Mouse (Mus musculus): ENCODE results near the gene Iqschfp. TPM values are rescaled to one million over a fixed set of nuclear protein-coding genes. Genes with fewer than 3 reads are reported as not detected.

Iqschfp gene
- polyA plus RNA-seq, 2 experiments, result 0.33 TPM; not detected in 1

DNA sequence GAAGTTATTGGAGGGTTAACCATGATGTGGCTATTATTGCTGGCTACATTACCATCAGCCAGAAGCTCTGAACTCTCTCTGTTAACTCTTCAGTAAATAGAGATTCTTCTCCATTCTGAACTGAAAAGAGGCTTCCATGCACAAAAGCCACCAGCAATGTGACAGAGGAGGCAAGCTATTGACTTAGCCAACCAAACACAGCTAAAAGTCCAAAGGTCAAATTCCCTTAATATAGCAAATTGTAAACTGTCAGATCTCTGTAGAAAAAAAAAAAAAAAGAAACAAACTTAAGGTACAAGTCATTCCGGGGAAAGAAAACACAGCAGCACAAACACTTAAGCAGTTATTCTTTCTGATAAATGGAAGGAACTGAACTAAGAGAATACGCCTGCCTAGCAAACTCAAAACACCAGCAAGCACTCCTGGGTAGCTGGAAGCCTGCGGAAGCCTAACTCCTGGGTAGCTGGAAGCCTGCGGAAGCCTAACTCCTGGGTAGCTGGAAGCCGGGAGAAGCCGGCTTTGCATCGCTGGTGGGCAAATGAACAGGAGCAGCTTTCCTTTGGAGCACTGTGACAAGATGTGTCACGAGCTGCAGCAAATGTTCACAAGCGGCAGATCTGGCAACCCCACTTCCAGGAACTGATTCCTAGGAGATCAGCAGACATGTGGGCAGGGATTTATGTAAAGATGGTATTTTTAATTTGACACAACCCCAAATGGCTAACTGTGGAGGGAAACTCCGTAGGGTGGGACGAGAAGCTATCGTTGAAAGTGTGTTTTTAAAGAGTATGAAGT, 701.2 kb downstream of the Iqschfp start:
- no peak for ATAC-seq (ENCODE audit: low FRiP score, low read depth)

DNA sequence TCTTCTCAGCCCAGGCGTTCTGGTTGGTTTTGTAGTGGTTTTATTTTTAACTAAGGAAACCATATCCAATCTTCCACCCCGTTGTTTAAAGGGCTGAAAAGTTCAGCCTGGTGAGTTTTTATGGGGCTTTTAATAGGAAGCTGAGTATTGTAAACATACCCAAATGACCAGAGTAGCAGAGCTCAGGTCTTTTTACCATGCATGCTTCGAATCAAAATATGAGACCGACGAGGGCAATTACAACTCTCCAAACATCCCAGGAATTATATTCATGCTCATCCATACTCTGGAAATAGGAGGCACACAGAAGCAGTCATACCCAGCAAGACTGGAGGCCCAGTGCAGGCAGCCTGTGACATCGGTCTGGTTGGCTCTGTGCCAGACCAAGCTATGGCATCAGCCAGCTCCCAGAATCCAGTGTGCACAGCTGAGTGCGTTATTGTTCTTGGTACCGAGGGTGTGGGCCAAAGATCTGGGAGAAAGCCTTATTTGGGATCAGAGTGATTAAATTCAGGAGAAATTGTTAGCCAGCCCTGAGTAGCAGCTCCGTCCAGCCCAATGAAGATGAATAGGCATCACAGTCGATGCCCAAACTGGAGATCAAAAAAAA, 703.4 kb downstream of the Iqschfp start:
- H3K27me3 ChIP-seq (ENCODE audit: control insufficient read depth, insufficient read depth, low read length), result no peaks in the 10 kb centered on the region
- H3K27ac ChIP-seq (replicated peaks; ENCODE audit: low read depth, low read length), result no peak overlapping the region
- no peaks in the 10 kb centered on the region for H3K36me3 ChIP-seq (ENCODE audit: control insufficient read depth, insufficient read depth, low read length)
- no peak for TF ChIP-seq POLR2A (IDR thresholded peaks at IDR 0.05; ENCODE audit: borderline replicate concordance, extremely low read depth, insufficient read depth, insufficient read length)
- no peak overlapping the region for H3K9ac ChIP-seq (ENCODE audit: low read depth, low read length, severe bottlenecking)
- H3K9me3 ChIP-seq (ENCODE audit: control insufficient read depth, low read length), result no peaks in the 10 kb centered on the region
- 25% methylated on average over 10 of the region's 10 CpGs for WGBS
- 0 out of 2 replicates have a peak overlapping the region, but pooled peaks have one; percentile 17 for H3K4me2 ChIP-seq (replicated peaks; ENCODE audit: low read depth, low read length, severe bottlenecking)
- H3K4me3 ChIP-seq (replicated peaks; ENCODE audit: low read length), result no peak overlapping the region
- DNase-seq (ENCODE audit: low spot score), result no peak
- peak; percentile 46; the same call in 1 of the 2 replicates for ATAC-seq (ENCODE audit: low FRiP score, low read depth)
- peaks cover 16% of the 10 kb centered on the region for H3K4me1 ChIP-seq (ENCODE audit: control insufficient read depth, insufficient read depth, low read length)

More for the DNA sequence above, 701.2 kb downstream of the Iqschfp start:
- Histone ChIP-seq H3K9me3 (ENCODE audit: control insufficient read depth, low read length) (no peaks in the 10 kb centered on the region), H3K27me3 (ENCODE audit: control insufficient read depth, insufficient read depth, low read length) (no peaks in the 10 kb centered on the region), H3K4me3 (replicated peaks; ENCODE audit: low read length) (no peak overlapping the region), H3K4me1 (ENCODE audit: control insufficient read depth, insufficient read depth, low read length) (peaks cover 19% of the 10 kb centered on the region), H3K27ac (replicated peaks; ENCODE audit: low read depth, low read length) (no peak overlapping the region), H3K9ac (ENCODE audit: low read depth, low read length, severe bottlenecking) (no peak overlapping the region), H3K36me3 (ENCODE audit: control insufficient read depth, insufficient read depth, low read length) (no peaks in the 10 kb centered on the region), H3K4me2 (replicated peaks; ENCODE audit: low read depth, low read length, severe bottlenecking) (no peak overlapping the region)
- no peak for TF ChIP-seq POLR2A (IDR thresholded peaks at IDR 0.05; ENCODE audit: borderline replicate concordance, extremely low read depth, insufficient read depth, insufficient read length)
- DNase-seq (ENCODE audit: low spot score), result no peak
- WGBS, result 50% methylated on average over 12 of the region's 12 CpGs

DNA sequence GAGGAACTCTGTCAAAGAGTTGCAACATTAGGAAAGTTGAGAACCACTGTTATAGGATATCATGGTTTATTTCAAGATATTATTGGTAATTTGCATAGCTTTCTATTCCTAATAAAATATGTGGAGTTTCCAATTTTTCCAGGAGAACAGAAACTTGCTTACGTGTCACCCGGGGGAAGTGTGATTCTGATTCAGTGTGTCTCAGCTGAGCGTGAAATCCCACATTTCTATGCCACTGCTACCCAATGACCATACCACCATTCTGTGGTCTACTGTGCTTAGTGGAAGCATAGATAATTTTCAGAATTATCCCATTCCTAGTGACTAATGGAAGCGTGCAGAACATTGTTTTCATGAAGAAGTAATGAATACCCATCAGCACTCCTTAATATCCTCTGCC, 704.9 kb downstream of the Iqschfp start:
- H3K4me3 ChIP-seq (replicated peaks; ENCODE audit: low read length), result no peak overlapping the region
- H3K4me2 ChIP-seq (replicated peaks; ENCODE audit: low read depth, low read length, severe bottlenecking), result no peak overlapping the region
- H3K27me3 ChIP-seq (ENCODE audit: control insufficient read depth, insufficient read depth, low read length), result no peaks in the 10 kb centered on the region
- no peak for DNase-seq (ENCODE audit: low spot score)
- H3K9me3 ChIP-seq (ENCODE audit: control insufficient read depth, low read length), result no peaks in the 10 kb centered on the region
- H3K36me3 ChIP-seq (ENCODE audit: control insufficient read depth, insufficient read depth, low read length), result no peaks in the 10 kb centered on the region
- H3K9ac ChIP-seq (ENCODE audit: low read depth, low read length, severe bottlenecking), result no peak overlapping the region
- no peak overlapping the region for H3K27ac ChIP-seq (replicated peaks; ENCODE audit: low read depth, low read length)
- WGBS, result 91% methylated on average over 4 of the region's 4 CpGs
- ATAC-seq (ENCODE audit: low FRiP score, low read depth), result no peak
- peaks cover 12% of the 10 kb centered on the region for H3K4me1 ChIP-seq (ENCODE audit: control insufficient read depth, insufficient read depth, low read length)
- no peak for TF ChIP-seq POLR2A (IDR thresholded peaks at IDR 0.05; ENCODE audit: borderline replicate concordance, extremely low read depth, insufficient read depth, insufficient read length)

DNA sequence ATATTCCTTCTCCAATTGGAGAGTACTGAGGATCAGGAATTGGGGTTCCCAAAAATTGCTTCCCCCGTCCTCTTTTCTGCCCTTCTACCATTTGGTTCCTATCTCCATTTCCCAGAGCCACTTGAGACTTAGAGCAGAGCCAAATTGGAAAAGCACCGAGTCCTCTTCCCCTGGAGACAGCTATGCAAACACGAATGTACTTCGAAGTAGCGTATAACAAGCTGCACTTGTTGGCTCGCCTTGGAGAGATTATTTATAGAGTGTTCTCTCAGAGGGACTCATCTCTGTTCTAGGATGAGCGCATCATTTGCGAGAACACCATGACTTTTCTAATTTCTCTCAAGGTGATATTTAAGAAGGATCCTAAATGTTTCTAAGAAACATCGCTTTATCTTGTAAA, 710.9 kb downstream of the Iqschfp start:
- Histone ChIP-seq H3K27me3 (ENCODE audit: control insufficient read depth, insufficient read depth, low read length) (no peaks in the 10 kb centered on the region), H3K4me2 (replicated peaks; ENCODE audit: low read depth, low read length, severe bottlenecking) (no peak overlapping the region), H3K9me3 (ENCODE audit: control insufficient read depth, low read length) (no peaks in the 10 kb centered on the region), H3K27ac (replicated peaks; ENCODE audit: low read depth, low read length) (no peak overlapping the region), H3K36me3 (ENCODE audit: control insufficient read depth, insufficient read depth, low read length) (no peaks in the 10 kb centered on the region), H3K4me3 (replicated peaks; ENCODE audit: low read length) (no peak overlapping the region), H3K9ac (ENCODE audit: low read depth, low read length, severe bottlenecking) (no peak overlapping the region), H3K4me1 (ENCODE audit: control insufficient read depth, insufficient read depth, low read length) (no peaks in the 10 kb centered on the region)
- no peak for TF ChIP-seq POLR2A (IDR thresholded peaks at IDR 0.05; ENCODE audit: borderline replicate concordance, extremely low read depth, insufficient read depth, insufficient read length)
- WGBS, result 90% methylated on average over 9 of the region's 9 CpGs
- no peak for ATAC-seq (ENCODE audit: low FRiP score, low read depth)
- no peak for DNase-seq (ENCODE audit: low spot score)

DNA sequence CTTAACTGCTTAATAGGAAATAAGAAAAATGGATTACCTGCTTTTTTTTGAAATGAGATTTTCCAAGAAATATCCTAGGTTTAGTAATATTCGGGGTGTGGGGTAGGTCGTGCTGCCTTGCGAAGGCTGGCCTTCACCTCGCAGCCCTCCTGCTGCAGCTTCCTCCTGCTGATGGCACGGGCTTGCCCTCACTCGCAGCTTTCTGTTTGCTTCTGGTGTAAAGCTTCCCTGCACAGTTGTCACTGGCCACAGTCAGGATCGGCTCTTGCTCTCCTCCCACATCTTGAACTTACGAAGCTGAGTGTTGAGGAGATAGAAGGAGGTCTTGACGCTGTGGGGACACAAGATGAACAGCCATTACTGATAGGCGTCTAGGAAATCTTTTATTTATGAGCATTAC, 712.4 kb downstream of the Iqschfp start:
- Histone ChIP-seq H3K36me3 (ENCODE audit: control insufficient read depth, insufficient read depth, low read length) (no peaks in the 10 kb centered on the region), H3K4me1 (ENCODE audit: control insufficient read depth, insufficient read depth, low read length) (no peaks in the 10 kb centered on the region), H3K4me2 (replicated peaks; ENCODE audit: low read depth, low read length, severe bottlenecking) (no peak overlapping the region), H3K9me3 (ENCODE audit: control insufficient read depth, low read length) (no peaks in the 10 kb centered on the region), H3K27me3 (ENCODE audit: control insufficient read depth, insufficient read depth, low read length) (no peaks in the 10 kb centered on the region), H3K9ac (ENCODE audit: low read depth, low read length, severe bottlenecking) (no peak overlapping the region), H3K27ac (replicated peaks; ENCODE audit: low read depth, low read length) (no peak overlapping the region), H3K4me3 (replicated peaks; ENCODE audit: low read length) (no peak overlapping the region)
- WGBS, result 67% methylated on average over 10 of the region's 10 CpGs
- no peak for TF ChIP-seq POLR2A (IDR thresholded peaks at IDR 0.05; ENCODE audit: borderline replicate concordance, extremely low read depth, insufficient read depth, insufficient read length)
- DNase-seq (ENCODE audit: low spot score), result no peak
- no peak for ATAC-seq (ENCODE audit: low FRiP score, low read depth)

Data from limb, embryonic 14.5 days (tissue).